In the genomic region with DNA sequence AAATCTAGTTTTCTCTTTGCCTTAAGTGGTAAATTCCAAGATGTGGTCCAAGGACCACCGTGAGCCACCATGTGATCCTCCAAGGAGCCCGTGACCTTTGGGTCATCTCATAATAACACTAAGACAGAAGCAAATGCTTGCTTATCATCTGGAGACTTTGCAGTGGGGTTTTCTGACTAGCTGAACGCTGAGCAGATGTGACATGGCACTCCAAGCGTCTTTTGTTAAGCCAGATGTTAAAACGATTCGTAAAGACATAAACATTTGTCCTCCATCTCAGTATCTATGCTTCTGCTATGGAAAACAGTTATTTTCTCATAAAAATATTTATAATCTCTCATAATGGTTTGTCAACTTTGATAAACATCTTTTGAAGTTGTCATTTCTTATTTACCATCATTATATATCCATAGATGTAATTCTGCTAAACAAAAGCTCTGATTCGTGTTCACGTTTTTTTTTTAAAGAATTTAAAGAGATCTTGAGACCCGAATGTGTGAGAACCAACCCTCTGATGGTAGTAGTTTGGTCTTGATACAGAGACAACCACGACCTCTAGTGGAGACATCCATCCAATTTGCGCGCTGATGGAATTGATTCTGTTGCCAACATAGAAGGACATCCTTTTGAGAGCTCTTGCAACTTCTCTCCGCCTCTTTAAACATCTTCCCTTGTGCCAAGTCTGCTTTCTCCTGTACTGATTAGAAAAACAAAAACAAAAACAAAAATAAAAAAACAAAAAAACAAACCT, we compare ENCODE assay signal across 10 mouse cellular contexts.
DNase-seq lines count a peak whose midpoint lies in the region; ATAC-seq and TF ChIP-seq lines count a peak whose summit lies in the region.
"Had no signal": no experiment of that assay in that cellular context is flagged by ENCODE, and none has a peak within 500 bp of the region (broad histone marks: within the 10 kb centered on the region; RNA-seq: fewer than 3 reads in every experiment).

No protein-coding gene starts in this region.

- TF ChIP-seq CTCF in brain, embryonic 14.5 days (IDR thresholded peaks at IDR 0.05; ENCODE audit: borderline replicate concordance, extremely low read depth, insufficient read depth, insufficient read length): peak; percentile 29; the same call in 1 of the 2 replicates

- no peaks in the 10 kb centered on the region for H3K4me1 ChIP-seq in midbrain, embryonic 11.5 days (ENCODE audit: control insufficient read depth, insufficient read depth, low read length)
- H3K4me1 ChIP-seq: liver, embryonic 13.5 days had no signal

- peak; percentile 59 for DNase-seq in CD4-positive, CD25-positive, alpha-beta regulatory T cell, adult 2 months (ENCODE audit: low read depth, low spot score)
- peak; percentile 43 for DNase-seq in left cerebral cortex, adult 11 months (ENCODE audit: low spot score)
- DNase-seq in left cerebral cortex, postnatal 36 days (ENCODE audit: low spot score in 2 of 2): no peak
- peak; percentile 43 for DNase-seq in brain, embryonic 14.5 days (ENCODE audit: low read depth)
- DNase-seq in lung, postnatal 10 days: peak; percentile 56
- no peak for DNase-seq in midbrain, embryonic 11.5 days (ENCODE audit: low spot score, missing footprints)
- DNase-seq: heart, postnatal 36 days; liver, embryonic 13.5 days had no signal

- TF ChIP-seq POLR2A in brain, embryonic 14.5 days (IDR thresholded peaks at IDR 0.05; ENCODE audit: borderline replicate concordance, extremely low read depth, insufficient read depth, insufficient read length, poor library complexity, severe bottlenecking): no peak

- no peaks in the 10 kb centered on the region for H3K36me3 ChIP-seq in midbrain, embryonic 11.5 days (ENCODE audit: control insufficient read depth, insufficient read depth, low read length)
- H3K36me3 ChIP-seq: liver, embryonic 13.5 days had no signal

- no peak overlapping the region for H3K27ac ChIP-seq in midbrain, embryonic 11.5 days (ENCODE audit: low read depth, low read length)
- H3K27ac ChIP-seq: liver, embryonic 13.5 days had no signal

- H3K9me3 ChIP-seq in midbrain, embryonic 11.5 days (ENCODE audit: control insufficient read depth, low read length): no peaks in the 10 kb centered on the region
- H3K9me3 ChIP-seq: liver, embryonic 13.5 days had no signal

- H3K27me3 ChIP-seq in midbrain, embryonic 11.5 days (ENCODE audit: control insufficient read depth, insufficient read depth, low read length): no peaks in the 10 kb centered on the region
- H3K27me3 ChIP-seq: liver, embryonic 13.5 days had no signal

- intact Hi-C loops in left cerebral cortex, postnatal 36 days (cut with DNase I): no loop called here

- 76% methylated on average over 13 of the region's 13 CpGs for WGBS in midbrain, embryonic 11.5 days

- no peak overlapping the region for H3K4me2 ChIP-seq in midbrain, embryonic 11.5 days
- H3K4me2 ChIP-seq: liver, embryonic 13.5 days had no signal

- H3K9ac ChIP-seq in midbrain, embryonic 11.5 days (ENCODE audit: low read length): no peak overlapping the region
- H3K9ac ChIP-seq: liver, embryonic 13.5 days had no signal

- ATAC-seq in CD4-positive, CD25-positive, alpha-beta regulatory T cell, adult 4 months: no peak
- ATAC-seq in activated CD4-positive, CD25-positive, alpha-beta regulatory T cell, adult 4 months: no peak
- no peak for ATAC-seq in midbrain, embryonic 11.5 days (ENCODE audit: low FRiP score)

- no peak overlapping the region for H3K4me3 ChIP-seq in midbrain, embryonic 11.5 days (ENCODE audit: low read depth, low read length)
- H3K4me3 ChIP-seq: liver, embryonic 13.5 days had no signal

Comparison
In these comparisons a context has a peak if more than half of its experiments do, and no peak if none do; other contexts are left out.
1. DNase-seq: peak in CD4-positive, CD25-positive, alpha-beta regulatory T cell, adult 2 months (single experiment), left cerebral cortex, adult 11 months (single experiment), brain, embryonic 14.5 days (single experiment) and lung, postnatal 10 days (single experiment); none in left cerebral cortex, postnatal 36 days (0 of 2) and midbrain, embryonic 11.5 days (single experiment).